Mouse (Mus musculus) kidney, postnatal 36 days (tissue): ENCODE data around the gene Pigs.
A peak's percentile ranks its signal among the peaks of the same experiment; 100 is the strongest.

Experiments used
- DNase-seq, 2 experiments: peaks; one replicate each; pipeline ENCODE4 v3.0.0; 2021 to 2022; ENCODE audit warnings: mixed read lengths in 2 of 2

The Pigs gene

DNA sequence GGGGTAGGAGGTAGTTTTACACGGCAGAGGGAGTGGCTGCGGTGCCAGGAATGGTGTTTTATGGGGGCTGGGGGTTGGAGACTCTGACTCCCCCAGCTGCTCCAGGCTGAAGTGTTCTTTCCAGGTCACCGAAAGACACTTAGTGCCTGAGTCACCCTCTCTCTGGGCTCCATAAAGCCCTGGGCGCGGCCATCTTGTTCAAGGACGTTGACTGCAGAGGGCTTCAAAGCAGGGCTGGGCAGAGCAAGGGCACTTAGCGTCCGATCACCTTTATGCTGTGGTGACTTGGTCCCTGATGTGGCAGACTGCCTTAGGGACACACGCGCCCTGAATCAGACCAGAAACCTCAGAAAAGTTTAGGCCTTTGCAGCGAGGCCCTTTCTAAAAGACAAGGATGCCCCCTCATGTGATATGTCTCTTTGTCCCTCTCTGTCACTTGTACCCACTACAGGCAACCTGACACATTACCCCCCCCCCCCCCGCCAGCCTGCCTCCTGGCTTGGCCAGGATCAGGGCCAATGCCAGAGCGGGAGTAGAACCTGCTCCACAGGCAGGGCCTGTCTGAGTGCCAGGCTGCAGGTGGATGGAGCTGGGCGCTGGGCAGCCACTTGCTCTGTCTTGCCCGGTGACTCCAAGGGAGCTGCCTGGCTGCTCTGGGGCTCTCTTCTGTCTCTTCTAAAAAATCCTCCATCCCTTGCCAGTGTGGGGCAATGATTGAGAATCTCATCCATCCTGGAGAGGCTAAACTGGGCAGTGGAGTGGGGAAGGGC, 39.4 kb downstream of the Pigs start:
- DNase-seq, result no peak

DNA sequence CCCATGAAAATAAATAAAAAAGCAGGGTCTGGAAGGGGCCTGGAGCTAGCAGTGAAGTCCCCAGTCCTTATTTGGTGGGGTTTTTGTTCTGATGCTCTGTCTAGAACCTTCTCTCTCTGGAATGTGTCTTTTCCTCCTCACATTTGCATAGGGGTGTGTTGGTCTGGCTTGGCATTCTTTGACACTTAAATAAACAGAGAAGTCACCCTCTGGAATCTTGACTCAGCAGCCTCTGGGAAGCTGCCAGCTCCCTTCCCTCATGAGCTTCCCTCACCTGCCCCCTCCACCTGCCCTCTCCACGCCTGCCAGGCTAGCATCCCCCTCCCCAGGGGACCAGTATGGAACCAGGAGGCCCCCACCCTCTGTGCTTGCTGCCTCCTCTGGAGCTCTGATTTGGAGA, 42.2 kb downstream of the Pigs start:
- no peak for DNase-seq

DNA sequence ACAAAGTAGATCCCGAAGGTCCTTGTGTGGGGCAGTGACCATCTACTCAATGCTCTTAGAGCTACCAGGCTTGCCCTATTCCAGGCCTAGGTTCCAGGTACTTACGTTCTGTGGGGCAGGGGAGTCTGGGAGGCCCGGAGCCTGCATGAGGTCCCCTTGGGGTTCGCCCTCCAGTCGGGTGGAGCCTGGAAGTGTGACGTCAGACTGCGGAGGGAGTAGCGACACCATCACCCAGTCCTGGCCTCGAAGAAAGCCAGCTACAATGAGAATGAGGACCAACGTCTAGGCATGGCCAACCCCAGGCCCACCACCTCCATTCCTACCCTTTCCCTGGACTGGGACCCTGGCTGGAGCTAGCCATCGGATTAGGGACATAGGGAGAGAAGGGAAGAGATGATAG, 43.5 kb downstream of the Pigs start:
- no peak for DNase-seq

DNA sequence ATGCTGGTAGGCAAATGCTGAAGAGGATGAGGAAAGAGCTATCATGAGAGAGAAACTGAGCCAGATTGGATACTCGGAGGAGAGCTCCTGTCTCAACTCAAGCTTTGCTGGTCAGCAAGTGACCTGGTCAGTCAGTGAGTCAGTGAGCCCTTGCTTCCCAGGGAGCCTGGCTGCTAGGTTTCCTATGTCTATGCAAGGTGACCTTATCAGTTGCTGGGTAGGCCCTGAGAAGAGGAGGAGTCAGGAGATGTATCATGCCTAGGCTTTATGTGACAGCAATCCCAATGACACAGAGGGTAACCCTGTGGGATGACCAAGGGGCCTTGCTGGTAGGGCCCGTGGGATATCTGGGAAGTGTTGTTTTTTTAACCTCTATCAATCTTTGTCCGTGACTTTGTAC, 44.0 kb downstream of the Pigs start:
- DNase-seq, result no peak

DNA sequence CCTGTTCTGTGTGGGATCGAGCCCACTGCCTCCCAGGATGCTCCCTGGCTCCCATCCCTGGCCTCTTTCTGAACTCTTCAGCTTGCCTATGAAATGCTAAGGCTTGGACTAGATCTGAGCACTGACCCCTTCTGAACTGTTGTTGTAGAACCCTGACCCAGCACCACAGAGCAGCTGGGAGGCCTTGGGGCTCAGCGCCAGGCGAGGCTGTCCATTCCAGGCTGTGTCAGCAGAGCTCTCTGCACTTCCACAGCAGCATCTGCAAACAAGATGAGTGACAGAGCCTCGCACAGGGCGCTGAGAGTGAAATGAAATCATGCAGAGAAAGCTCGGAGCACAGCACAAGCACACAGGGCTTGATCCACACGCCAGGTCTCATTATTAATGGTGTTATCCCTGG, 44.4 kb downstream of the Pigs start:
- DNase-seq, result peak; percentile 55 to 64

DNA sequence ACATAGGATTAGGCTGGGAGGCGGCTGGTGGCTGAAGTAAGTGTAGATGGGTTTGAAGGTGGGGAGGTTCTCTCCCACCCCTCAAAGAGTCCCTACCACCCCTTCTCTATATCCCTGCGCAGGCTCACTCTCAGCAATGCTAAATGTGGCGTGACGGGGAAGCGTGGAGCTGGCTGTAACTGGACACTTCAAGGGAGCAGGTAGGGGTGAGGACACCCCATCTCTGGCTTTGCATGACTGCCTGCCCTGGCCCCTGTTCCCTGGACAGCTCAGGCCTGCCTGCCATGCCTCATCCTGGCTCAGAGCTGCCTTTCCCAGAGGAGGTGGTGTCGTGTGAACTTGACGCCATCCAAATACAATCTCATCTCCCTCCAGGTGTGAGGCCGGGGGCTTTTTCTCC, 45.9 kb downstream of the Pigs start:
- no peak for DNase-seq

DNA sequence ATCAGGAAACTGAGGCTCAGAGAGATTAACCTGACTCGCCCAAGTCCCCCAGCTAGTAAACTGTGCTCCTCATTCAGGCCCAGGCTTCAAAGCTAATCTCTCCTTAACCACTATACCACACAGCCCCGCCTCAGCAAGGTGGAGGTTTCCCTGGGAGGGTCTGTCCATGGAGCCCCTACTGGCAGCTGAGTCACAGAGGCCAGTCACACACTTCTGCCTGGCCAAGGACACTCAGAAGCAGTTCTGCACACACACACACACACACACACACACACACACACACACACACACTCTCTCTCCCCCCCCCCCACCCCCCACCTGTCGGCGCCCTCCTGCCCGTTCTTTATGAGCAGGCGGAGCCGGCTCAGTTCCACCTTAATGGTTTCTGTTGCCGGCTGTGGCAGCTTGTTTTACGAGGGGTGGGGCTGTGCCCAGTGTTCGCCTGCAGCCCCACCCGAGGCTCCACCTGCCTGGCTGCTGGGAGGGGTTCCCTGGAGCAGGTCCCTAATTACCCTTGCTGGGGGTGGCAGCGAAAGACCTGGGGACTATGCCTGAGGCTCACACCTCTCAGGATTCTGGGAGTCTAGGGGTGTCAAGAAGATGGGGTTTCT, 49.4 kb downstream of the Pigs start:
- peak in 1 of 2 experiments; percentile 29 for DNase-seq

DNA sequence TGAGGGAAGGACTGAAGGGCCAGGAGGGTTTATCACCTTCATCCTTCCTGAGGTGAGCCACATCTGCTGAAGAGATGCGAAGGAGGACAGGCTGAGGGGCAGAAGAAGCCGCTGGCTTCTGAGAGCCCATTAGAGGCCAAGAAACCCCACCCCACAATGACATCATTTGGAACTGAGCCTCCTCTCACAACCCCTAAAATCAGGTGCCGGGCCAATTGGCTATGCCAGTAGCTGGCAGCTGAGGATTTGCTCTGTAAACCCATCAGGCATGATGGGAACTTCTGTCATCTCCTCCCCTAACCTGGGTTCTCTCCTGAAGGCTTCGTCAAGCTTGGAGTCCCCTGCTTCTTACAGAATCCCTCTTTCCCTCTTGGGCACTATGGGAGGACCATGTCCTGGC, 52.1 kb downstream of the Pigs start:
- DNase-seq, result no peak

DNA sequence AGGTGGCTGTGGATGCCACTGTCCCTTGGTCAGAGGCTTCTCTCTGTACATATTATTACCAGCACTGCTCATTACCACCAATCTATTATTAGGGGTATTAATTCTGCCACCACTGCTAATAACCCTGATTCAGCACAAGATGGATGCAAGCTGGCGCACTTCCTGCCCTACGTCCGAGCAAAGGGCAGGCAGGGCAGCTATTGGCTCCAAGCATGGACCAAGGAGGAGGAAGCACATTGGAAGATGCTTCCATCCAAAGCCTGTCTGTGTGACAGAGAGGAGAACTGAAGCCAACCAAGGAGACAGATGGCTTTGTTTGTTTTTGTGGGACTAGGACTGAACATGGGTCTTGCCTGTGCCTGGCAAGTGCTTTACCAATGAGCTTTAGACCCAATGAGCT, 52.8 kb downstream of the Pigs start:
- no peak for DNase-seq

DNA sequence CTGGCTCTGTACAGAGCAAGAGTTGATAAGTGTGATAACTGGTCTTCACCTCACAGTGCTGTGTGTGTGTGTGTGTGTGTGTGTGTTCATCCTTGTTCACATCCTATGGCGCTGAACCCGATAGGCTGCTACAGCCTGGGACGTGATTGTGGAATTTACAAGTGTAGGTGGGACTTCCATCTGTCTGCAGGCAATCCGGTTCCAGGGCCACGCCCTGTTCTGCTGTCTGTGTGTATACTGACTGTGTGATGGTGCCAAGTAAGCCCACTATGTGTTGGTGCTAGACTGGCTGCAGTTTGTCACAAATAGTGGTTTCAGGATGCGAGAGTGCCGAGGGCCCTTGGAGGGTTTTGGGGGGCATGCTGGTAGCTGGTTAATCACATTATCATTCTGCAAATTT, 54.1 kb downstream of the Pigs start:
- no peak for DNase-seq

DNA sequence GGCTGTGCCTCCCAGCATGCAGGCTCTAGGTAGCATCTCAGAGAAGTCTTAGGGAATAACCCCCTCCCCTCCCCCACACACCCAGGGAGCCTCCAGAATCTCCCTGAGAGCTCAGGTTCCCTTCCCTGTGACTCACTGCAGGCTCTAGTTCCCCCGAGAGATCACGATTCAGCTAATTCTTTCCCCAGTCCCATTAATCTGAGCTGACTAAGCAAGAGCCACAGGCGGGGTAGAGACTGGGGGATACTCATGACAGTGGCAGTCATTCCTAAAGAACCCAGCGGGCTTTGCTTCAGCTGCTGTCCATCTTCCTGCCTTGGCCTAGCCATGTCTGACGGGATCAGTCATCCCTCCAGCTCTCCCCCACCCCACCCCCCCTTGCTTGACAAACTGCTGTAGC, 54.5 kb downstream of the Pigs start:
- DNase-seq, result no peak

DNA sequence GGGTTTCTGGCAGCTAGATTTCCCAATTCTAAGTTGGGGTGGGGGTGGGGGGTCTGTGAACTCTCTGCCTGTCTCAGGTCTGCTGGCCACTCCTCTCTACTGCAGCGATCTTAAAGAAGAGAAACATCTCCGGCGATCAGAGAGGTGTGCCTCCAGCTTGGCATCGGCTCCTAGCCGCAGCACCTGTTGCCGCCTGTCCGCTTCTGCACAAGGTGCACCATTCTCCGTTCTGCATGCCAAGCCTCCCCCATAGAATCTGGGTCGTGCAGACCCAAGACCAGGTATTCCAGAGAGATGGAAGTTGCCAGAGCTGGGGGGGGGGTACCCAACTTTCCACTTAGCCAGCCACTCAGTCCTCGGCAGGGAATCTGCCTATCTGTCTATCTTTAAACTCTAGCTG, 57.6 kb downstream of the Pigs start:
- DNase-seq, result no peak

DNA sequence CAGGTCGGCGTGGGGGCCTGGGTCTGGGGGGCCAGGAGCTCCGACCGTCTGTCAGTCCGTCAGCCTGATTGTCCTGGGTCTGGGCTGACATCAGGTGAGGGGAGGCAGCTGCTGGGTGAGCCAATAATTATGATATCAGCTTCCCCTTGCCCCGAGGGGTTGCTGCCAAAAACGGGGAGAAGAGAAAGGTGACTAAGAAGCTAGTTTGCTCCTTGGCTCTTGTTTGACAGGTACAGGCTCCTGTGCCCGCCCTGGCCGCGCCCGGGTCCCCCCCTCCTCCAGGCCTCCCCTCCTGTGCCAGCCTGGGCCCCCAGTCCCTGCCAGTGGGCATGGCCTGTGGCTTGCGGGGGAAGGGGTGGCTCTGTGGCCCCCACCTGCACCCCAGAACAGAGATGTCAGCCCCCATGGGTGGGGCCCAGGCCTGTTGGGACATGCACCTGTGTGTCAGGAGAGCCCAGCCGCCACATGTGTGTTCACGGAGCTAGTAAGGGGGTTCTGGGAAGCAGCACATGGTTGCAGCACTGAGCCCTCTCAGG, 58.4 kb downstream of the Pigs start, which contains the start of gene Foxn1:
TSS of gene Foxn1 (minus strand) at position 51 of the 536 bp plus-strand sequence.
- no peak for DNase-seq
